Mouse (Mus musculus) limb, embryonic 14.5 days (tissue): ENCODE measurements around the gene Baz1a. TPM values are rescaled to one million over a fixed set of nuclear protein-coding genes. Genes with fewer than 3 reads are reported as not detected.

Experiments used
- ATAC-seq: fragments of 200-750 bp; cut with Nextera tagmentation; 2 replicates; pipeline ENCODE4 v1.8.0; 2017; ENCODE audit warnings: low read depth, moderate number of reproducible peaks, moderate TSS enrichment; ENCODE audit not compliant: low FRiP score
- DNase-seq: peaks from one replicate; pipeline ENCODE4 v3.0.0-alpha.2; 2015; ENCODE audit warnings: low spot score
- H3K27ac ChIP-seq: fragments of 300-500 bp; sonication (generic); replicated peaks from 2 replicates; pipeline ENCODE4 v1.5.1; 2014; ENCODE audit warnings: low read depth, mild to moderate bottlenecking, low read length, moderate library complexity, mixed read lengths
- H3K27me3 ChIP-seq: fragments of 300-500 bp; sonication (generic); 2 replicates; pipeline ENCODE4 v1.6.1; 2014; ENCODE audit warnings: low read length, mixed read lengths; ENCODE audit not compliant: control insufficient read depth, insufficient read depth
- H3K36me3 ChIP-seq: fragments of 300-500 bp; sonication (generic); 2 replicates; pipeline ENCODE4 v1.6.1; 2014; ENCODE audit warnings: mild to moderate bottlenecking, low read length, moderate library complexity, mixed read lengths; ENCODE audit not compliant: control insufficient read depth, insufficient read depth
- H3K4me1 ChIP-seq: fragments of 300-500 bp; sonication (generic); 2 replicates; pipeline ENCODE4 v1.6.1; 2014; ENCODE audit warnings: antibody characterized with exemption, low read length, mixed read lengths; ENCODE audit not compliant: control insufficient read depth, insufficient read depth
- H3K4me2 ChIP-seq: fragments of 300-500 bp; sonication (generic); replicated peaks from 2 replicates; pipeline ENCODE4 v1.6.1; 2014; ENCODE audit warnings: low read depth, mild to moderate bottlenecking, low read length, moderate library complexity; ENCODE audit not compliant: severe bottlenecking
- H3K4me3 ChIP-seq: fragments of 300-500 bp; sonication (generic); replicated peaks from 2 replicates; pipeline ENCODE4 v1.5.1; 2014; ENCODE audit warnings: low read length
- H3K9ac ChIP-seq: fragments of 300-500 bp; sonication (generic); 2 replicates; pipeline ENCODE4 v1.6.1; 2014; ENCODE audit warnings: mild to moderate bottlenecking, low read depth, low read length, moderate library complexity; ENCODE audit not compliant: severe bottlenecking
- H3K9me3 ChIP-seq: fragments of 300-500 bp; sonication (generic); 2 replicates; pipeline ENCODE4 v1.6.1; 2016; ENCODE audit warnings: low read length; ENCODE audit not compliant: control insufficient read depth
- POLR2A ChIP-seq: fragments of 200-500 bp; IDR thresholded peaks from 2 replicates; pipeline ENCODE4 v1.8.0; 2012; ENCODE audit warnings: inconsistent platforms, mild to moderate bottlenecking, moderate library complexity, borderline replicate concordance; ENCODE audit not compliant: insufficient read depth, insufficient read length; ENCODE audit errors: extremely low read depth
- WGBS: fragments of 180-500 bp; shearing (Covaris S2); extraction: QIAGEN DNeasy Blood & Tissue Kit; methylation state at CpG from one replicate; pipeline ENCODE4 v1.1.7; 2014; 5-methylcytosine and 5-hydroxymethylcytosine counted together
- polyA plus RNA-seq, 2 experiments: library from polyadenylated mRNA; depleted of rRNA in 1 of 2; stranded (reverse) in 1 of 2; unstranded in 1 of 2; fragments of >200 nt; fragmentation: Nextera tagmentation in 1 of 2; extraction: Ambion mirVana in 1 of 2; gene quantifications; 2 replicates each; pipeline versions ENCODE4 v1.2.1 to v1.2.3; 2012 to 2014

The Baz1a gene
- polyA plus RNA-seq (2012; rRNA removed) (10.9 and 13.3 TPM in 2 replicates), polyA plus RNA-seq (2014; fragmentation: Nextera tagmentation; extraction: Ambion mirVana) (17.9 and 19.6 TPM in 2 replicates)

DNA sequence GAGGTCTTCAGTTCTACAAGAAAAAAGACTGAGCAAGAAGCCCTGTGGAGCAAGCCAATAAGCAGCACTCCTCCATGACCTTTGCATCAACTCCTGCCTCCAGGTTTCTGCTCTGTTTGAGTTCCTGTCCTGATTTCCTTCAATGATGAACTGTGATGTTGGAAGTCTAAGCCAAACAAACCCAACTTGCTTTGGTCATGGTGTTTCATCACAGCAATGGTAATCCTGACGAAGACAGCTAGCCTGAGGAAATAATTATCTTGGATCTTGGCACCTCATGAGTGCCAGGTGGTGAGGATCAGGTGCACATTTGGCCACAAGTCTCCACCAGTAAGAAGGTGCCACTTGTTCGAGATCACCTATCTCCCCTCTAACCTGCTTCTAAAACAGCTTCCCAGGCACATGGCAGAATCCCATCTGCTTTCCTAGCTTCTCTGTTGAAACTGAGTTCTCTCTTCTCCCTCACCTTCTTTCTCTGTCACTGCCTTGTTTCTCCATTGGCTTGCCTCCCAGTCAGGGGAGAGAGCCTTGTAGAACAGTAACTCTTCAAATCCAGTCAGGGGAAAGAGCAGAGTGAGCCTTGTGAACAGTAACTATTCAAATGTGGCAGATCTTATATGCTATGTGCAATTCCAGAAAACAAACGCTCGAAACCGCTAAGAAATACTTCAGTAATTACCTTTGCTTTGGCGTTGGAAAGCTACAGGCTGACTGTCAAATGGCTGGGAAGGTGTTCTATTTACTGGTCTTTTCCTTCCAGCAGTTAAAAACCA lies at the start of gene Baz1a:
TSS of gene Baz1a (minus strand) at position 723 of the 773 bp plus-strand sequence.
- Histone ChIP-seq H3K27me3 (no peaks in the 10 kb centered on the region), H3K27ac (no peak within 1 kb of the TSS), H3K9ac (no peak within 1 kb of the TSS), H3K4me1 (0 out of 2 replicates have a peak, but pooled peaks cover 7% of the 10 kb centered on the region), H3K4me3 (no peak within 1 kb of the TSS), H3K4me2 (no peak within 1 kb of the TSS), H3K36me3 (no peaks in the 10 kb centered on the region), H3K9me3 (no peaks in the 10 kb centered on the region)
- DNase-seq (no peak), ATAC-seq (no peak)
- no peak for TF ChIP-seq POLR2A
- WGBS = 77% methylated on average over 6 of the region's 6 CpGs

DNA sequence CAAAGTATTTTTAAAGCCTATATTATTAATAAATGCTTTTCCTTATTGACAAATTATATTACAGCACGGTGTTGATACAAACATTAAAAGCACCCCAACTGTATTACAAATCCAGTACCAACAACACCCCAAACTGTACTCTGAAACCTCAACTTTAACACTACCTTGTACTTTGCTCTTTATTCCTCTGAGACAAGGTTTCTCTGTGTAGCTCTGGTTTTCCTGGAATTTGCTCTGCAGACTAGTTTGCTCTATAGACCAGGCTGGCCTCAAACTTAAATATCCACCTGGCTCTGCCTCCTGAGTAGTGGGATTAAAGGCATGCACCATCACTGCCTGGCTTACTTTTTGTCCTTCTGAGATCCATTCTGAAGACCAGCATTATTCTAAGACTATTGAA lies 48.0 kb upstream of the Baz1a start:
- H3K36me3 ChIP-seq = peaks cover 8% of the 10 kb centered on the region; the same call in 1 of the 2 replicates
- no peaks in the 10 kb centered on the region for H3K27me3 ChIP-seq
- no peak overlapping the region for H3K4me2 ChIP-seq
- no peaks in the 10 kb centered on the region for H3K9me3 ChIP-seq
- no peak overlapping the region for H3K4me3 ChIP-seq
- no peak overlapping the region for H3K9ac ChIP-seq
- ATAC-seq = no peak
- WGBS = 79% methylated on average over 1 of the region's 1 CpGs
- no peaks in the 10 kb centered on the region for H3K4me1 ChIP-seq
- DNase-seq = no peak
- no peak overlapping the region for H3K27ac ChIP-seq
- no peak for TF ChIP-seq POLR2A

DNA sequence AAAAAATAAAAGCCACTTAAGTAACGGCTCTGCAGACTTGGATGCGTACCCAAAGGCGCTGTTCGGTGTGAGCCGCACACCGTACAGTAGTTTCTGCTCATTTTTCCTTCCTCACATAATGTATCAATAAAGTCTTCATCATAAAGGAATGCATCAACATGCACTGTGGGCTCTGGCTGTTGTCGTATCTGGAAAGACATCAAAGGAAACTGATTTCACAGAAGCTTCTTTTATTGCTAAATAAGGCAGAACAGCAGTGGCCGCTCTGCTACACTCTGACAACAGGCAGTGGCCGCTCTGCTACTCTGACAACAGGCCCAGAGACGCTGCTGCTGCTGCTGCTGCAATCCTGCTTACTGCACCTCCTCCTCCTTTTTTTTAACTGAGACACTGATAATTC lies 46.9 kb upstream of the Baz1a start:
- Histone ChIP-seq H3K4me2 (no peak overlapping the region), H3K36me3 (peaks cover 9% of the 10 kb centered on the region; the same call in 1 of the 2 replicates), H3K9me3 (no peaks in the 10 kb centered on the region), H3K9ac (no peak overlapping the region), H3K4me1 (no peaks in the 10 kb centered on the region), H3K4me3 (no peak overlapping the region), H3K27me3 (no peaks in the 10 kb centered on the region), H3K27ac (no peak overlapping the region)
- TF ChIP-seq POLR2A = no peak
- ATAC-seq = no peak
- 61% methylated on average over 10 of the region's 10 CpGs for WGBS
- peak; percentile 24 for DNase-seq

DNA sequence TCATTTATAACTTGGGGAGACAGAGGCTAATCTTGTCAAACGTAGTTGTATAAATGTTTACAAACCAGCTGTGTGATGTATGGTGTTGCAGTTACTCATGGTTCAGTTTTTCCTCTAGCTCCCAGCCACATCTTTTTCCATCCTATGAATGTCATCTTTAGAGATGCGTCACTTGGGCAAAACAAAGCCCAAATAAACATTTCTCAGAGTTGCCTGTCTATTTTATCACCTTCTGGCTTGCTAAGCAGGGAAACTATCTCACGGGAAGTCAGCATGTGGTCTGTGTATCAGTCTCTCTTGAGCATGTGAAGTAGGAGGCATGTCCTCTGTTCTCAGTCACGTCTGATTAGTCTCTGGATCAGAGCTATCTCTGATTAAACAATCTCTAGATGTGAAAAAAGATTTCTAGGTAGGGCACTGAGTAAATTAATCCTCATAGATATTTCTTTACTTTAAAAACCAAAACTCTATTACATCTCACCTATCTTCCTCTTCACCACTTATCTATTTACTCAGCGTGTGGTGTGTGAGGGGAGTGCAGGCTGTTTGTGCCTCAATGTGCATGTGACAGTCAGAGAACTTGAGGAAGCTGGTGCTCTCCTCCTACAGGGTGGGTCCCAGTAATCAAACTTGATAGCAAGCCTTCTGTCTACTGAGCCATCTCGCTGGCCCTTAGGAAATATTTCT lies 46.2 kb upstream of the Baz1a start:
- Histone ChIP-seq H3K27ac (no peak overlapping the region), H3K4me1 (no peaks in the 10 kb centered on the region), H3K4me2 (no peak overlapping the region), H3K4me3 (no peak overlapping the region), H3K9me3 (no peaks in the 10 kb centered on the region), H3K36me3 (peaks cover 12% of the 10 kb centered on the region), H3K27me3 (no peaks in the 10 kb centered on the region), H3K9ac (no peak overlapping the region)
- ATAC-seq (no peak), DNase-seq (no peak)
- WGBS = 88% methylated on average over 6 of the region's 6 CpGs
- TF ChIP-seq POLR2A = no peak

DNA sequence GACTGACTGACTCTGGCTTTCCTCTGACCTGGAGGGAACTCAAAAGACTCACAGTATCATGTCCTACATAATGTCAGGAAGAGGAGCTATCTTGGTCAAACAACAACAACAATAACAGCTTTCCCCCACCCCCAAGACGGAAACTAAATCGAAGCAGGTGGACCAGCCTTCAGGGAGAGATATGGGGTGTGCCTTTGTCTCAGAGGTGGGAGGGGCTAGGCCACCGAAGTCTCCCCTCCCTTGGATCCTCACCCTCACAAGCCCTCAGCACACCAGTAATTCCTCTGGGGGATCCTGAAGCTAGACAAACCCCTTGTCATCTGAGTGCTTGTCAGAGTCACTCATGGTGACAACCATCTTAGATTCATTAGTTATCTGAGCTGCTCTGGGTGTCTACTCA lies 45.7 kb upstream of the Baz1a start:
- no peak for ATAC-seq
- Histone ChIP-seq H3K4me1 (no peaks in the 10 kb centered on the region), H3K4me3 (no peak overlapping the region), H3K27me3 (no peaks in the 10 kb centered on the region), H3K36me3 (peaks cover 14% of the 10 kb centered on the region), H3K9ac (no peak overlapping the region), H3K27ac (no peak overlapping the region), H3K4me2 (no peak overlapping the region), H3K9me3 (no peaks in the 10 kb centered on the region)
- TF ChIP-seq POLR2A = no peak
- 74% methylated on average over 3 of the region's 3 CpGs for WGBS
- DNase-seq = no peak
